Mouse (Mus musculus): ENCODE data around the gene Gm7247. TPM values are rescaled to one million over a fixed set of nuclear protein-coding genes. Genes with fewer than 3 reads are reported as not detected.
A peak's percentile ranks its signal among the peaks of the same experiment; 100 is the strongest.
"Not testable (repeated sequence)": the region's sequence is repeated elsewhere in the genome, so short reads cannot be mapped to it uniquely, and the experiment has no call there.

The Gm7247 gene
- polyA plus RNA-seq (2015; fragmentation: Nextera tagmentation; extraction: Ambion mirVana) = not detected in 2 replicates

- Histone ChIP-seq H3K36me3 (no peaks in the 10 kb centered on the region), H3K4me1 (peaks cover 3% of the 10 kb centered on the region; the same call in 1 of the 2 replicates), H3K27me3 (replicated peaks) (peaks cover 12% of the 10 kb centered on the region; the same call in 1 of the 2 replicates), H3K4me3 (no peak within 1 kb of the TSS), H3K27ac (replicated peaks) (no peak within 1 kb of the TSS), H3K9me3 (no peaks in the 10 kb centered on the region), H3K4me2 (no peak within 1 kb of the TSS), H3K9ac (no peak within 1 kb of the TSS)
- ATAC-seq (ENCODE audit: extremely low read depth, insufficient number of reproducible peaks, low FRiP score, low TSS enrichment) = no peak
- WGBS = 76% methylated on average over 1 of the region's 1 CpGs
Observed at GRCm38 (mm10) chr14:51361456-51361855, at the start of gene Gm7247. Gene Gm7247 (plus strand): TSS chr14:51361756.

- no peak overlapping the region for H3K4me2 ChIP-seq
- WGBS = 35% methylated on average over 1 of the region's 1 CpGs
- no peaks in the 10 kb centered on the region for H3K36me3 ChIP-seq
- no peak overlapping the region for H3K27ac ChIP-seq (replicated peaks)
- ATAC-seq (ENCODE audit: extremely low read depth, insufficient number of reproducible peaks, low FRiP score, low TSS enrichment) = no peak
- no peaks in the 10 kb centered on the region for H3K27me3 ChIP-seq (replicated peaks)
- no peak overlapping the region for H3K9ac ChIP-seq
- no peaks in the 10 kb centered on the region for H3K4me1 ChIP-seq
- H3K4me3 ChIP-seq = no peak overlapping the region
- peaks cover 8% of the 10 kb centered on the region; the same call in 1 of the 2 replicates for H3K9me3 ChIP-seq
Observed at GRCm38 (mm10) chr14:51324001-51324400, 37.6 kb upstream of the Gm7247 start.

- no peaks in the 10 kb centered on the region for H3K27me3 ChIP-seq (replicated peaks)
- no peak overlapping the region for H3K9ac ChIP-seq
- H3K4me2 ChIP-seq = no peak overlapping the region
- no peak for ATAC-seq (ENCODE audit: extremely low read depth, insufficient number of reproducible peaks, low FRiP score, low TSS enrichment)
- H3K4me1 ChIP-seq = no peaks in the 10 kb centered on the region
- no peak overlapping the region for H3K27ac ChIP-seq (replicated peaks)
- H3K36me3 ChIP-seq = no peaks in the 10 kb centered on the region
- H3K9me3 ChIP-seq = no peaks in the 10 kb centered on the region
- no peak overlapping the region for H3K4me3 ChIP-seq
Observed at GRCm38 (mm10) chr14:51346027-51346426, 15.5 kb upstream of the Gm7247 start.

- peak overlapping the region; percentile 88 for H3K4me2 ChIP-seq
- H3K27ac ChIP-seq (replicated peaks) = no peak overlapping the region
- H3K36me3 ChIP-seq = no peaks in the 10 kb centered on the region
- 4% methylated on average over 69 of the region's 75 CpGs for WGBS
- H3K9ac ChIP-seq = peak overlapping the region; percentile 78
- H3K27me3 ChIP-seq (replicated peaks) = peaks cover 12% of the 10 kb centered on the region; the same call in 1 of the 2 replicates
- no peaks in the 10 kb centered on the region for H3K9me3 ChIP-seq
- ATAC-seq (ENCODE audit: extremely low read depth, insufficient number of reproducible peaks, low FRiP score, low TSS enrichment) = no peak
- peak overlapping the region; percentile 60 for H3K4me3 ChIP-seq
- H3K4me1 ChIP-seq = no peaks in the 10 kb centered on the region
Observed at GRCm38 (mm10) chr14:51358111-51358982, 3.2 kb upstream of the Gm7247 start.

GRCm38 (mm10) chr14:51382805-51383204 lies 21.2 kb downstream of the Gm7247 start:
- no peaks in the 10 kb centered on the region for H3K27me3 ChIP-seq (replicated peaks)
- no peaks in the 10 kb centered on the region for H3K4me1 ChIP-seq
- H3K36me3 ChIP-seq = no peaks in the 10 kb centered on the region
- no peak overlapping the region for H3K9ac ChIP-seq
- 90% methylated on average over 20 of the region's 20 CpGs for WGBS
- peaks cover 23% of the 10 kb centered on the region for H3K9me3 ChIP-seq
- no peak overlapping the region for H3K4me3 ChIP-seq
- no peak overlapping the region for H3K4me2 ChIP-seq
- ATAC-seq (ENCODE audit: extremely low read depth, insufficient number of reproducible peaks, low FRiP score, low TSS enrichment) = no peak
- H3K27ac ChIP-seq (replicated peaks) = no peak overlapping the region

GRCm38 (mm10) chr14:51384351-51384750 lies 22.8 kb downstream of the Gm7247 start:
- no peaks in the 10 kb centered on the region for H3K27me3 ChIP-seq (replicated peaks)
- H3K4me1 ChIP-seq = no peaks in the 10 kb centered on the region
- ATAC-seq (ENCODE audit: extremely low read depth, insufficient number of reproducible peaks, low FRiP score, low TSS enrichment) = no peak
- H3K4me2 ChIP-seq = no peak overlapping the region
- no peak overlapping the region for H3K27ac ChIP-seq (replicated peaks)
- no peak overlapping the region for H3K4me3 ChIP-seq
- WGBS = 88% methylated on average over 10 of the region's 10 CpGs
- peaks cover 28% of the 10 kb centered on the region for H3K9me3 ChIP-seq
- no peaks in the 10 kb centered on the region for H3K36me3 ChIP-seq
- no peak overlapping the region for H3K9ac ChIP-seq

GRCm38 (mm10) chr14:51385741-51386140 lies 24.2 kb downstream of the Gm7247 start:
- no peak overlapping the region for H3K4me2 ChIP-seq
- H3K4me3 ChIP-seq = no peak overlapping the region
- H3K27ac ChIP-seq (replicated peaks) = no peak overlapping the region
- H3K9me3 ChIP-seq = peaks cover 28% of the 10 kb centered on the region
- no peaks in the 10 kb centered on the region for H3K4me1 ChIP-seq
- 89% methylated on average over 4 of the region's 4 CpGs for WGBS
- no peak for ATAC-seq (ENCODE audit: extremely low read depth, insufficient number of reproducible peaks, low FRiP score, low TSS enrichment)
- H3K36me3 ChIP-seq = no peaks in the 10 kb centered on the region
- no peaks in the 10 kb centered on the region for H3K27me3 ChIP-seq (replicated peaks)
- H3K9ac ChIP-seq = no peak overlapping the region

- Histone ChIP-seq H3K4me2 (no peak overlapping the region), H3K36me3 (no peaks in the 10 kb centered on the region), H3K27me3 (replicated peaks) (no peaks in the 10 kb centered on the region), H3K9me3 (peaks cover 26% of the 10 kb centered on the region), H3K9ac (no peak overlapping the region), H3K27ac (replicated peaks) (no peak overlapping the region), H3K4me3 (no peak overlapping the region), H3K4me1 (no peaks in the 10 kb centered on the region)
- WGBS = 88% methylated on average over 8 of the region's 8 CpGs
- ATAC-seq (ENCODE audit: extremely low read depth, insufficient number of reproducible peaks, low FRiP score, low TSS enrichment) = no peak
Observed at GRCm38 (mm10) chr14:51387768-51388167, 26.2 kb downstream of the Gm7247 start.

GRCm38 (mm10) chr14:51388222-51388621 lies 26.7 kb downstream of the Gm7247 start:
- WGBS = 96% methylated on average over 9 of the region's 9 CpGs
- Histone ChIP-seq H3K4me3 (no peak overlapping the region), H3K36me3 (no peaks in the 10 kb centered on the region), H3K9me3 (peaks cover 21% of the 10 kb centered on the region), H3K4me1 (no peaks in the 10 kb centered on the region), H3K27me3 (replicated peaks) (no peaks in the 10 kb centered on the region), H3K9ac (no peak overlapping the region), H3K27ac (replicated peaks) (no peak overlapping the region), H3K4me2 (no peak overlapping the region)
- ATAC-seq (ENCODE audit: extremely low read depth, insufficient number of reproducible peaks, low FRiP score, low TSS enrichment) = no peak

GRCm38 (mm10) chr14:51410520-51410919 lies 49.0 kb downstream of the Gm7247 start, which contains the start of gene Vmn2r88:
Gene Vmn2r88 (plus strand): TSS chr14:51410820.
- no peak within 1 kb of the TSS for H3K4me2 ChIP-seq
- H3K27me3 ChIP-seq (replicated peaks) = no peaks in the 10 kb centered on the region
- H3K9ac ChIP-seq = no peak within 1 kb of the TSS
- no peaks in the 10 kb centered on the region for H3K4me1 ChIP-seq
- WGBS = 72% methylated on average over 1 of the region's 1 CpGs
- H3K4me3 ChIP-seq = no peak within 1 kb of the TSS
- H3K27ac ChIP-seq (replicated peaks) = no peak within 1 kb of the TSS
- H3K36me3 ChIP-seq = no peaks in the 10 kb centered on the region
- H3K9me3 ChIP-seq = no peaks in the 10 kb centered on the region
- no peak for ATAC-seq (ENCODE audit: extremely low read depth, insufficient number of reproducible peaks, low FRiP score, low TSS enrichment)

GRCm38 (mm10) chr14:51423885-51424284 lies 62.3 kb downstream of the Gm7247 start:
- no peak overlapping the region for H3K27ac ChIP-seq (replicated peaks)
- H3K27me3 ChIP-seq (replicated peaks) = no peaks in the 10 kb centered on the region
- no peaks in the 10 kb centered on the region for H3K4me1 ChIP-seq
- H3K9me3 ChIP-seq = no peaks in the 10 kb centered on the region
- no peak overlapping the region for H3K9ac ChIP-seq
- no peak overlapping the region for H3K4me3 ChIP-seq
- H3K36me3 ChIP-seq = no peaks in the 10 kb centered on the region
- no peak for ATAC-seq (ENCODE audit: extremely low read depth, insufficient number of reproducible peaks, low FRiP score, low TSS enrichment)
- no peak overlapping the region for H3K4me2 ChIP-seq
- WGBS = 53% methylated on average over 2 of the region's 2 CpGs

- not testable (repeated sequence) for ATAC-seq (ENCODE audit: extremely low read depth, insufficient number of reproducible peaks, low FRiP score, low TSS enrichment); H3K27ac ChIP-seq (replicated peaks)
Observed at GRCm38 (mm10) chr14:51430138-51430537, 68.6 kb downstream of the Gm7247 start.

More at GRCm38 (mm10) chr14:51430138-51430537, 68.6 kb downstream of the Gm7247 start:
- H3K4me2 ChIP-seq; H3K4me1 ChIP-seq; H3K9me3 ChIP-seq; H3K27me3 ChIP-seq (replicated peaks); H3K9ac ChIP-seq; H3K4me3 ChIP-seq; H3K36me3 ChIP-seq: not testable (repeated sequence)
